Mouse (Mus musculus): ENCODE data around the gene Hist1h1a. TPM values are rescaled to one million over a fixed set of nuclear protein-coding genes. Genes with fewer than 3 reads are reported as not detected.
"Not testable (repeated sequence)": the region's sequence is repeated elsewhere in the genome, so short reads cannot be mapped to it uniquely, and the experiment has no call there.

The Hist1h1a gene
- polyA plus RNA-seq, 1 experiment: 0.22 TPM

DNA sequence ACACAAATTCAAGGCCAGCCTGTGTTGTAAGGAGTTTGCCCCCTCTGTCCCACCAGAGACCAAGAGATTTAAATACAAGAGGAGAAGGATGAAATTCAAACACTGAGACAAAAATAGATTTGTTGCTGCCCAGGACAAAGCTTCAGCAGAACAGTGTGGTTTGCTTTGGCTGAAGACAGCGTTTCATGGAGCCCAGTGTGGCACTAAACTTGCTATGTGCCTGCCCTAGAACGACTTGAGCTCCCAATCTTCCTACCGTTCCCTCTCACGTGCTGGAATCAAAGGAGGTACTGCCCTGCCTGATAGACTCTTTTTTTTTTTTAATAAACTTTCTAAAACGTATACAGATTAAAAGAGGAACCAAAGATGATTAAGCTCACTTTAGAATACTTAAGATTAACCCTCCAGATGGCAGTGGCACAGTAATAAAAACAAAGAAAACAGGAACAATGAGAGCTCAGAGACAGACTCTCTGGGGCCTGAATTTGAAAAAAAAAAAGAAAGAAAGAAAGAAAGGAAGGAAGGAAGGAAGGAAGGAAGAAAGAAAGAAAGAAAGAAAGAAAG is 5.5 kb downstream of the Hist1h1a start:
- DNase-seq: no peak
- no peak for TF ChIP-seq POLR2A (IDR thresholded peaks at IDR 0.05; ENCODE audit: low read depth, low read length)
- TF ChIP-seq CTCF (conservative IDR thresholded peaks at IDR 0.05; ENCODE audit: insufficient read depth, insufficient read length, low read depth, low read length): no peak
- 56% methylated on average over 5 of the region's 5 CpGs for WGBS

DNA sequence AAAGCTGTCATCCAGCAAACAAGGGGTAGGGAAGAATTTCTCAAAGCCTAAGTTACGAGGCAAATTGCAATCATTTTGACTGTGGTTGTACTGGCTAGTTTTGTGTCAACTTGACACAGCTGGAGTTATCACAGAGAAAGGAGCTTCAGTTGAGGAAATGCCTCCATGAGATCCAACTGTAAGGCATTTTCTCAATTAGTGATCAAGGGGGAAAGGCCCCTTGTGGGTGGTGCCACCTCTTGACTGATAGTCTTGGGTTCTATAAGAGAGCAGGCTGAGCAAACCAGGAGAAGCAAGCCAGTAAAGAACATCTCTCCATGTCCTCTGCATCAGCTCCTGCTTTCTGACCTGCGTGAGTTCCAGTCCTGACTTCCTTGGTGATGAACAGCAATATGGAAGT is 6.1 kb downstream of the Hist1h1a start, which contains the start of gene Trim38:
Gene Trim38 (plus strand): TSS at position 301 of the 400 bp plus-strand sequence.
- DNase-seq; H3K36me3 ChIP-seq (ENCODE audit: control insufficient read depth, insufficient read depth, low read length); H3K27ac ChIP-seq (ENCODE audit: insufficient read depth, low read depth, low read length); H3K27me3 ChIP-seq (replicated peaks; ENCODE audit: control insufficient read depth, insufficient read depth, low read length); H3K4me3 ChIP-seq (ENCODE audit: insufficient read depth, low read depth, low read length); H3K4me1 ChIP-seq (ENCODE audit: control insufficient read depth, insufficient read depth, low read length): not testable (repeated sequence)
- 90% methylated on average over 2 of the region's 2 CpGs for WGBS

More for the DNA sequence above, 5.5 kb downstream of the Hist1h1a start:
- Histone ChIP-seq H3K4me3 (ENCODE audit: insufficient read depth, low read depth, low read length) (no peak overlapping the region), H3K36me3 (ENCODE audit: control insufficient read depth, insufficient read depth, low read length) (no peaks in the 10 kb centered on the region), H3K27me3 (replicated peaks; ENCODE audit: control insufficient read depth, insufficient read depth, low read length) (no peaks in the 10 kb centered on the region), H3K4me1 (ENCODE audit: control insufficient read depth, insufficient read depth, low read length) (no peaks in the 10 kb centered on the region), H3K27ac (ENCODE audit: insufficient read depth, low read depth, low read length) (no peak overlapping the region)

- H3K4me3 ChIP-seq (ENCODE audit: insufficient read depth, low read depth, low read length): no peak overlapping the region
- H3K36me3 ChIP-seq (ENCODE audit: control insufficient read depth, insufficient read depth, low read length): no peaks in the 10 kb centered on the region
- peak; percentile 28 for DNase-seq
- no peaks in the 10 kb centered on the region for H3K4me1 ChIP-seq (ENCODE audit: control insufficient read depth, insufficient read depth, low read length)
- 29% methylated on average over 21 of the region's 21 CpGs for WGBS
- TF ChIP-seq POLR2A (IDR thresholded peaks at IDR 0.05; ENCODE audit: low read depth, low read length) (no peak), CTCF (conservative IDR thresholded peaks at IDR 0.05; ENCODE audit: insufficient read depth, insufficient read length, low read depth, low read length) (no peak)
- no peak overlapping the region for H3K27ac ChIP-seq (ENCODE audit: insufficient read depth, low read depth, low read length)
- no peaks in the 10 kb centered on the region for H3K27me3 ChIP-seq (replicated peaks; ENCODE audit: control insufficient read depth, insufficient read depth, low read length)
These were observed 9.3 kb downstream of the Hist1h1a start for GRCm38 (mm10) chr13:23772561-23773313.

DNA sequence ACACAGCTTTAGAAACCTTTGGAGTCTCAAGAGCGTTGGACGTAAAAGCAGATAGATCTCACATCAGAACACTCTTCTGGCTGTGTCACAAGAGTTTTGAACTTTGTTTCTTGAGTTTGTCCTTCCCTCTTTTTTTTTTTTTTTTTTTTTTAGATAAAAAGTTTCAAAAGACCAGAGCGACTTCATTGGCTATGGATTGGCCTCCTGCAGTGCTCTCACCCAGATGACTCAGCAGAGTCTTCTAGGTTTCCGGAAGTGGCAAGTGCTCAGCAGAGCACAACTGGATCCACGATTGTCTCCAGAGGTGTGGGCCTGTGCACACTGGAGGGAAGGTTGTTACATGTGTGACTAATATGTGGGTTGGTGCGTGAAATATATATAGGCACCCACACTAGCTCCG is 14.9 kb downstream of the Hist1h1a start:
- Histone ChIP-seq H3K27ac (ENCODE audit: insufficient read depth, low read depth, low read length) (no peak overlapping the region), H3K4me1 (ENCODE audit: control insufficient read depth, insufficient read depth, low read length) (no peaks in the 10 kb centered on the region), H3K27me3 (replicated peaks; ENCODE audit: control insufficient read depth, insufficient read depth, low read length) (no peaks in the 10 kb centered on the region), H3K4me3 (ENCODE audit: insufficient read depth, low read depth, low read length) (no peak overlapping the region), H3K36me3 (ENCODE audit: control insufficient read depth, insufficient read depth, low read length) (no peaks in the 10 kb centered on the region)
- DNase-seq: no peak
- no peak for TF ChIP-seq CTCF (conservative IDR thresholded peaks at IDR 0.05; ENCODE audit: insufficient read depth, insufficient read length, low read depth, low read length)
- TF ChIP-seq POLR2A (IDR thresholded peaks at IDR 0.05; ENCODE audit: low read depth, low read length): no peak
- WGBS: 86% methylated on average over 7 of the region's 7 CpGs

DNA sequence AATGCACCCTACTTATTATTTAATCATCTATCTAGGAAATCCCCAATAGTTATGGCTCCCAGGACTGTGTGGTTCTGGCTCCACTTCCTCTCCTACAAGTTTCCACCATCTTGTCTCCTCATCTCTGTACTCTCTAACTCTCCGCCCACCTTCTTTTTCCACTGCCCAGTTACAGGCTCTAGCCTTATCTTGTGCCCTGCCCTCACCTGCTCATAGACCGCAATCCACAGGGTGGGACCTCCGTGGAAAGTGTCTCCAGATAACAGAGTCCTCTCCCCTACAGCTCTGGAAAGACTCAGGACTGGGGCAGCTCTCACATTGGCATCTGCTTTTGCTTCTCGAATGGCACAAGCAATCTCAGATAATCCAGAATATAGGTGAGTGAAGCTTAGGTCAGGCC is 15.6 kb downstream of the Hist1h1a start:
- Histone ChIP-seq H3K4me1 (ENCODE audit: control insufficient read depth, insufficient read depth, low read length) (no peaks in the 10 kb centered on the region), H3K27ac (ENCODE audit: insufficient read depth, low read depth, low read length) (no peak overlapping the region), H3K27me3 (replicated peaks; ENCODE audit: control insufficient read depth, insufficient read depth, low read length) (no peaks in the 10 kb centered on the region), H3K36me3 (ENCODE audit: control insufficient read depth, insufficient read depth, low read length) (no peaks in the 10 kb centered on the region), H3K4me3 (ENCODE audit: insufficient read depth, low read depth, low read length) (no peak overlapping the region)
- TF ChIP-seq CTCF (conservative IDR thresholded peaks at IDR 0.05; ENCODE audit: insufficient read depth, insufficient read length, low read depth, low read length) (no peak), POLR2A (IDR thresholded peaks at IDR 0.05; ENCODE audit: low read depth, low read length) (no peak)
- no peak for DNase-seq
- 91% methylated on average over 4 of the region's 4 CpGs for WGBS

GRCm38 (mm10) chr13:23792520-23792919 is 29.1 kb downstream of the Hist1h1a start:
- H3K36me3 ChIP-seq (ENCODE audit: control insufficient read depth, insufficient read depth, low read length): no peaks in the 10 kb centered on the region
- H3K27ac ChIP-seq (ENCODE audit: insufficient read depth, low read depth, low read length): no peak overlapping the region
- H3K4me1 ChIP-seq (ENCODE audit: control insufficient read depth, insufficient read depth, low read length): no peaks in the 10 kb centered on the region
- H3K27me3 ChIP-seq (replicated peaks; ENCODE audit: control insufficient read depth, insufficient read depth, low read length): no peaks in the 10 kb centered on the region; the same call in 1 of the 2 replicates
- no peak overlapping the region for H3K4me3 ChIP-seq (ENCODE audit: insufficient read depth, low read depth, low read length)
- DNase-seq: peak; percentile 57
- TF ChIP-seq CTCF (conservative IDR thresholded peaks at IDR 0.05; ENCODE audit: insufficient read depth, insufficient read length, low read depth, low read length): 0 out of 2 replicates have a peak, but pooled peaks have one; percentile 18
- TF ChIP-seq POLR2A (IDR thresholded peaks at IDR 0.05; ENCODE audit: low read depth, low read length): no peak
- WGBS: 33% methylated on average over 2 of the region's 2 CpGs

GRCm38 (mm10) chr13:23799405-23799804 is 35.9 kb downstream of the Hist1h1a start:
- TF ChIP-seq POLR2A (IDR thresholded peaks at IDR 0.05; ENCODE audit: low read depth, low read length) (no peak), CTCF (conservative IDR thresholded peaks at IDR 0.05; ENCODE audit: insufficient read depth, insufficient read length, low read depth, low read length) (no peak)
- WGBS: 41% methylated on average over 5 of the region's 5 CpGs
- Histone ChIP-seq H3K4me3 (ENCODE audit: insufficient read depth, low read depth, low read length) (no peak overlapping the region), H3K27ac (ENCODE audit: insufficient read depth, low read depth, low read length) (no peak overlapping the region), H3K36me3 (ENCODE audit: control insufficient read depth, insufficient read depth, low read length) (no peaks in the 10 kb centered on the region), H3K27me3 (replicated peaks; ENCODE audit: control insufficient read depth, insufficient read depth, low read length) (no peaks in the 10 kb centered on the region; the same call in 1 of the 2 replicates), H3K4me1 (ENCODE audit: control insufficient read depth, insufficient read depth, low read length) (no peaks in the 10 kb centered on the region)
- peak; percentile 3 for DNase-seq

Measured in kidney, adult 2 months (tissue).